Mouse (Mus musculus) midbrain, postnatal 0 days (tissue): ENCODE data around the gene Tbc1d14. TPM values are rescaled to one million over a fixed set of nuclear protein-coding genes. Genes with fewer than 3 reads are reported as not detected.
A peak's percentile ranks its signal among the peaks of the same experiment; 100 is the strongest.

ENCODE experiments used
- ATAC-seq: fragments of 200-750 bp; cut with Nextera tagmentation; 2 replicates; pipeline ENCODE4 v1.8.0; 2017; ENCODE audit warnings: moderate number of reproducible peaks, mild to moderate bottlenecking, moderate TSS enrichment, moderate library complexity; ENCODE audit not compliant: low FRiP score
- DNase-seq: peaks from one replicate; pipeline ENCODE4 v3.0.0-alpha.2; 2015; ENCODE audit warnings: low spot score
- H3K27ac ChIP-seq: fragments of 300-500 bp; sonication (generic); 2 replicates; pipeline ENCODE4 v1.5.1; 2014; ENCODE audit warnings: low read depth, mild to moderate bottlenecking, low read length, mixed read lengths
- H3K27me3 ChIP-seq: fragments of 300-500 bp; sonication (generic); 2 replicates; pipeline ENCODE4 v1.6.1; 2014; ENCODE audit warnings: low read length, control low read depth, mixed read lengths; ENCODE audit not compliant: insufficient read depth
- H3K36me3 ChIP-seq: fragments of 300-500 bp; sonication (generic); 2 replicates; pipeline ENCODE4 v1.6.1; 2014; ENCODE audit warnings: low read length, control low read depth, mixed read lengths; ENCODE audit not compliant: insufficient read depth
- H3K4me1 ChIP-seq: fragments of 300-500 bp; sonication (generic); 2 replicates; pipeline ENCODE4 v1.6.1; 2014; ENCODE audit warnings: mild to moderate bottlenecking, control low read depth, antibody characterized with exemption, low read length, mixed read lengths; ENCODE audit not compliant: insufficient read depth
- H3K4me2 ChIP-seq: fragments of 300-500 bp; sonication (generic); 2 replicates; pipeline ENCODE4 v1.6.1; 2014; ENCODE audit warnings: low read depth, mild to moderate bottlenecking, low read length, mixed read lengths; ENCODE audit not compliant: poor library complexity, severe bottlenecking
- H3K4me3 ChIP-seq: fragments of 300-500 bp; sonication (generic); 2 replicates; pipeline ENCODE4 v1.5.1; 2014; ENCODE audit warnings: low read depth, mild to moderate bottlenecking, low read length, moderate library complexity
- H3K9ac ChIP-seq: fragments of 300-500 bp; sonication (generic); replicated peaks from 2 replicates; pipeline ENCODE4 v1.6.1; 2014; ENCODE audit warnings: mild to moderate bottlenecking, low read length, moderate library complexity, mixed read lengths; ENCODE audit not compliant: poor library complexity, severe bottlenecking
- H3K9me3 ChIP-seq: fragments of 300-500 bp; sonication (generic); 2 replicates; pipeline ENCODE4 v1.6.1; 2016; ENCODE audit warnings: low read length, control low read depth
- CTCF ChIP-seq: IDR thresholded peaks from 2 replicates; pipeline ENCODE4 v1.5.1; 2016; ENCODE audit warnings: antibody characterized with exemption, mild to moderate bottlenecking
- WGBS: fragments of 180-500 bp; shearing (Covaris S2); extraction: QIAGEN DNeasy Blood & Tissue Kit; methylation state at CpG from one replicate; pipeline ENCODE4 v1.1.7; 2014; 5-methylcytosine and 5-hydroxymethylcytosine counted together
- polyA plus RNA-seq: library from polyadenylated mRNA; unstranded; fragments of >200 nt; fragmentation: Nextera tagmentation; extraction: Ambion mirVana; gene quantifications from 2 replicates; pipeline ENCODE4 v1.2.1, GENCODE M21; 2015
- total RNA-seq: library from RNA; depleted of rRNA; stranded (reverse); fragments of >200 nt; gene quantifications from 2 replicates; pipeline ENCODE4 v1.2.3, GENCODE M21; 2014

Gene Tbc1d14
- total and polyA plus RNA-seq, 2 experiments from 2014 or later = 29.3 to 51.0 TPM

DNA sequence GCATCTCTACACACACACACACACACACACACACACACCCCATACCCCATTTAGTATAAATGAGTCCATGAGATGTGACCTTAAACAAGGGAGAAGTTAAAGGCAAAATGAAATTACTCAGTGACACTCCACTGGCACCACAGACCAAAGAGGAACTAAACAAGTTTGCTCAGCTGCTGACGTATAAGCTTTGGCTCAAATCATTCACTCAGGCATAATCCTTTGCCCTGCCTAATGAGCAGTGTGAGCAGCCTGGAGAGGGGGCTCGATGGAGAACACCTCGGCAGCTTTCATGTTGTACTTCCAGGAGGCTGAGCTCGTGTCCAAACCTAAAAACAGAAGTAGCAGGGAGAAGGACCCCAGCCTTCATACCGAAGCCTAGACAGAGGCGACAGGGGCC is 43.8 kb downstream of the Tbc1d14 start:
- Histone ChIP-seq H3K27ac (no peak overlapping the region), H3K4me3 (no peak overlapping the region), H3K27me3 (no peaks in the 10 kb centered on the region), H3K4me1 (no peaks in the 10 kb centered on the region), H3K9me3 (no peaks in the 10 kb centered on the region), H3K36me3 (no peaks in the 10 kb centered on the region), H3K4me2 (no peak overlapping the region), H3K9ac (no peak overlapping the region)
- DNase-seq = no peak
- no peak for ATAC-seq
- no peak for TF ChIP-seq CTCF
- 68% methylated on average over 6 of the region's 6 CpGs for WGBS

DNA sequence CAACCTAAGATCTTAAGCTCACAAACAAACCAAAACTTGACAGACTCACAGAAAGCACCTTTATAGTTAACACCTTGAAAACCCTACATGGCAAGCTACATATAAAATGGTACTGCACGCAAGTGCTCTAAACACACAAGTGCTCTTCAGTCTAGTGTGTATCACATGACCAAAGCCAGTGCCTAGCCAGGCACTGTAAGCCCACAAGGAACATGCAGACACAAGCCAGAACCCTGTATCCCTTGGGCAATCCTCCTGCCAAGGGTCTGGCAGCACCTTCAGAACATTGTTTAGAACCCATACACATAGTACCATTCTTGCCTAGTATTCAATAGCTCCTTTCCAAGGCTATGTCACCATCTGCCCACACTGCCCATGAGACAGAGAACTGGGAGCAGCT is 48.3 kb downstream of the Tbc1d14 start:
- Histone ChIP-seq H3K9me3 (no peaks in the 10 kb centered on the region), H3K36me3 (no peaks in the 10 kb centered on the region), H3K4me2 (no peak overlapping the region), H3K27ac (no peak overlapping the region), H3K27me3 (no peaks in the 10 kb centered on the region), H3K9ac (no peak overlapping the region), H3K4me1 (no peaks in the 10 kb centered on the region), H3K4me3 (no peak overlapping the region)
- DNase-seq (no peak), ATAC-seq (no peak)
- no peak for TF ChIP-seq CTCF
- 92% methylated on average over 1 of the region's 1 CpGs for WGBS

DNA sequence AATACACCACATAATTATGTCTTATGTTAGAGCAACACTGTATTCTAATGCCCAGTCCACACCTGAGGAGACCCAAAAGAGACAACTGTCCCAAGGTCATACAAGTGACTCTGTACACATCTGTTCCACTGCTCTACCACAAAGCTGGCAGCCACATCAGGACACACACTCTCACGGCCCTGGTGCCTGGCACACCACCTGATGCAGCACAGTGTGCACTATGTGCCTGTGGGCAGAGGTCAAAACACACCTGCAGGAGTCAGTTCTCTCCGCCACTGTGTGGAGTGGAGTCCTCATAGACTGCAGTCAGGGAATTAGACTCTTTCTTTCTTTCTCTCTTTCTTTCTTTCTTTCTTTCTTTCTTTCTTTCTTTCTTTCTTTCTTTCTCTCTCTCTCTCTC is 52.1 kb downstream of the Tbc1d14 start:
- Histone ChIP-seq H3K4me3 (no peak overlapping the region), H3K27me3 (no peaks in the 10 kb centered on the region), H3K9ac (no peak overlapping the region), H3K4me2 (no peak overlapping the region), H3K4me1 (no peaks in the 10 kb centered on the region), H3K27ac (no peak overlapping the region), H3K9me3 (no peaks in the 10 kb centered on the region), H3K36me3 (no peaks in the 10 kb centered on the region)
- no peak for DNase-seq
- TF ChIP-seq CTCF = no peak
- WGBS = 85% methylated on average over 2 of the region's 2 CpGs
- no peak for ATAC-seq

DNA sequence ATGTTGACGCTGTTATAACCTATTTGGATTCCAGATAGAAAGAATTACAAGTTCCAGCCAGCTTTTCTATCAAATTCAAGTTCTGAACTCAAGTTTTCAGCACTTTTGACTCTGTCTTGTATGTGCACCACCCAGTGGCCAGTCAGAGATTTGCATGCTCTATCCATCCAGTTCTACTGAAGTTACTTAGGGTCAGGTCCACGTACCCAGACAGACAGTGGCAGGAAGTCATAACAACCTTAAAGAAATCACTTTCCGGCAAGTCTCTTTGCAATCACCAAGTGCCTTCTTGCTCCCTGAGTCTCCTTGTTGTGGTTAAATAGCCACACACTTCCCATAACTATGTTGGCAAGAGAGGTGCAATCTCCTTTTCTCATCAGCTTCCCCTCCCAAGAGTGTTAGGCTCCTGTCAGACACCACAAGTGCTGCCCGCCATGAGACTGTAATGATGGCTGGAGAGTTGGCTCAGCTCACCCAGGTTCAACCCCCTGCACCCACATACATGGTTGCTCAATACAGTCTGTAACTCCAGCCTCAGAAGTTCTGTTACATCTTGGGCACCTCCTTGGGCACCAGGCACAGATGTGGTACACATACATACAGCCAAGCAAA is 54.4 kb downstream of the Tbc1d14 start:
- DNase-seq = peak; percentile 56
- Histone ChIP-seq H3K4me1 (no peaks in the 10 kb centered on the region), H3K9me3 (no peaks in the 10 kb centered on the region), H3K4me2 (no peak overlapping the region), H3K9ac (no peak overlapping the region), H3K4me3 (no peak overlapping the region), H3K27me3 (no peaks in the 10 kb centered on the region), H3K36me3 (no peaks in the 10 kb centered on the region), H3K27ac (no peak overlapping the region)
- peak; percentile 79 for TF ChIP-seq CTCF
- WGBS = 46% methylated on average over 4 of the region's 4 CpGs
- ATAC-seq = no peak

- 89% methylated on average over 3 of the region's 3 CpGs for WGBS
- no peak for ATAC-seq
- no peak overlapping the region for H3K9ac ChIP-seq
- no peak overlapping the region for H3K4me3 ChIP-seq
- H3K9me3 ChIP-seq = no peaks in the 10 kb centered on the region
- TF ChIP-seq CTCF = no peak
- no peaks in the 10 kb centered on the region for H3K27me3 ChIP-seq
- no peaks in the 10 kb centered on the region for H3K36me3 ChIP-seq
- no peaks in the 10 kb centered on the region for H3K4me1 ChIP-seq
- DNase-seq = no peak
- no peak overlapping the region for H3K4me2 ChIP-seq
- H3K27ac ChIP-seq = no peak overlapping the region
These were observed 56.7 kb downstream of the Tbc1d14 start for GRCm38 (mm10) chr5:36536424-36536823.

GRCm38 (mm10) chr5:36535438-36536176 is 57.5 kb downstream of the Tbc1d14 start:
- Histone ChIP-seq H3K9ac (no peak overlapping the region), H3K4me2 (no peak overlapping the region), H3K27ac (no peak overlapping the region), H3K27me3 (no peaks in the 10 kb centered on the region), H3K9me3 (no peaks in the 10 kb centered on the region), H3K36me3 (no peaks in the 10 kb centered on the region), H3K4me1 (no peaks in the 10 kb centered on the region), H3K4me3 (no peak overlapping the region)
- DNase-seq (no peak), ATAC-seq (no peak)
- whole genome bisulfite sequencing = 81% methylated on average over 6 of the region's 6 CpGs
- no peak for TF ChIP-seq CTCF
